Mouse (Mus musculus): ENCODE results near the gene Hpse2.

DNA sequence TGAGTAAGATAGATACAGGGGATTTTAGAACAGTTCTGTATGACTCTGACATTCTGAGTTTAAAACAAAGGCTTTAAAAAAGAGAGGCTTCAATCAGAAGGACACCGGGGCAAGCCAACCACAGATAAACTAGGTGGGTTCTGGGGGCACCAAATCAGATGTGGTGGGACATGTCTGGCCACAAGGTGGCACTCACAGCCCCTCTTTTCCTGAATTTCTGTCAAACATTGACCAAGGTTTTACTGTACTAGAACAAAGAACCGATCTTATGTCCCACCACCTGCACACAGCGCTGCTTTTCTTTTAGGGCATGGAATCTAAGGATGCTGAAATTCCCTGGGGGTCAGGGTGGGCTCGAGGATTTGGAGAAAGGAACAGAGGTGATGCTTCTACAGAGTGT is 360.9 kb downstream of the Hpse2 start:
- TF ChIP-seq EP300 (IDR thresholded peaks at IDR 0.05; ENCODE audit: low read depth) = no peak
- peak; percentile 54 for TF ChIP-seq CTCF (IDR thresholded peaks at IDR 0.05; ENCODE audit: low read depth)

Data from liver, embryonic 14.5 days (tissue).